Comparison of ENCODE assay signal across 10 mouse cellular contexts in the genomic region with DNA sequence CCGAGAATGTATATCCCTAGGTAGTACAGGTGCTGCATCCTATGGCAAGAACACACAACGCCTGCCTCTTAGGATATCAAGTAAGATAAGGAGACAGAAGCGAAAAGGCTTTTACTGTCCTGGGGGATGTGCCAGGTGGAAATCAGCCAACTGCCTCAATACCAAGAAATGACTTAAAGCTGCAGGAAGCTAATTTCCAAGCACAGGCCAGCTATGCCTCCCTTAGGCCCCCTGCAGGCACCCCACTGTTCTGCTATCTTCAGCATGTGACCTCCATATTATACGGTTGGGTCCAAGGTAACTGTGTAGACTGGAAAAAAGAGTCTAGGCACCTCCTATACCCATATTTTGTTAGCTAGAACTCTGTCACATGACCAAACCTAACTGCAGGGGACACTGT. TPM values are rescaled to one million over a fixed set of nuclear protein-coding genes. Genes with fewer than 3 reads are reported as not detected.
A peak's percentile ranks its signal among the peaks of the same experiment; 100 is the strongest.
DNase-seq lines count a peak whose midpoint lies in the region; TF ChIP-seq lines count a peak whose summit lies in the region.
"Had no signal": no experiment of that assay in that cellular context is flagged by ENCODE, and none has a peak within 500 bp of the region (broad histone marks: within the 10 kb centered on the region; RNA-seq: fewer than 3 reads in every experiment).

No protein-coding gene starts in this region.

- no peak for TF ChIP-seq POLR2A in liver, adult 2 months (IDR thresholded peaks at IDR 0.05; ENCODE audit: extremely low read depth, insufficient read depth, low read length)

- no peak overlapping the region for H3K4me3 ChIP-seq in liver, adult 2 months (ENCODE audit: insufficient read depth, low read depth, low read length)
- H3K4me3 ChIP-seq in ES-E14 (ENCODE audit: insufficient read depth in 1 of 2, low read depth in 1 of 2, low read length in 2 of 2, poor library complexity in 1 of 2, severe bottlenecking in 1 of 2), result no peak overlapping the region

- in situ Hi-C loops in ES-E14 (cut with MboI; ENCODE audit: low sequenced_read_pairs in 2 of 2, unreplicated experiment in 2 of 2), result no loop called here

- H3K79me2 ChIP-seq in liver, adult 2 months (ENCODE audit: control insufficient read depth, insufficient read depth, low read length), result no peaks in the 10 kb centered on the region

- H3K27me3 ChIP-seq in liver, adult 2 months (ENCODE audit: control insufficient read depth, insufficient read depth, low read length), result no peaks in the 10 kb centered on the region

- no peak overlapping the region for H3K27ac ChIP-seq in liver, adult 2 months (replicated peaks; ENCODE audit: insufficient read depth, low read depth, low read length)
- peak overlapping the region; percentile 16; the same call in 1 of the 2 replicates for H3K27ac ChIP-seq in ES-E14 (ENCODE audit: insufficient read depth, low read depth, low read length, poor library complexity, severe bottlenecking)
- H3K27ac ChIP-seq: macrophage had no signal

- peak; percentile 94 for DNase-seq in heart, adult 11 months
- DNase-seq in heart, adult 8-10 months (ENCODE audit: low spot score), result no peak
- no peak for DNase-seq in liver, adult 2 months (ENCODE audit: extremely low read depth, low read depth, low spot score)
- DNase-seq in liver, result no peak
- no peak for DNase-seq in ES-E14 (ENCODE audit: low read depth, low spot score)
- DNase-seq in lung, postnatal 10 days, result peak; percentile 70
- DNase-seq in urinary bladder, adult 18-20 months (ENCODE audit: low spot score in 2 of 2), result no peak
- DNase-seq in layer of hippocampus, adult 11-12 months (ENCODE audit: low spot score), result no peak
- DNase-seq: cerebellum, adult 9-10 months had no signal

- TF ChIP-seq CTCF in liver, adult 2 months (IDR thresholded peaks at IDR 0.05; ENCODE audit: low read depth, low read length), result peak; percentile 18; the same call in 1 of the 2 replicates

- 57% methylated on average over 4 of the region's 4 CpGs for WGBS in liver, adult 2 months

- H3K9me3 ChIP-seq in ES-E14 (ENCODE audit: control insufficient read depth, insufficient read depth, low read depth, low read length), result no peaks in the 10 kb centered on the region

- H3K36me3 ChIP-seq in liver, adult 2 months (ENCODE audit: control insufficient read depth, insufficient read depth, low read length), result peaks cover 5% of the 10 kb centered on the region
- no peaks in the 10 kb centered on the region for H3K36me3 ChIP-seq in ES-E14 (ENCODE audit: control insufficient read depth, insufficient read depth, low read length, poor library complexity, severe bottlenecking)

- H3K4me1 ChIP-seq in liver, adult 2 months (ENCODE audit: control insufficient read depth, insufficient read depth, low read length), result peaks cover 13% of the 10 kb centered on the region
- no peaks in the 10 kb centered on the region; a peak in 1 of 4 replicates for H3K4me1 ChIP-seq in ES-E14 (ENCODE audit: control insufficient read depth in 2 of 2, insufficient read depth in 2 of 2, low read length in 2 of 2, poor library complexity in 1 of 2)

- no peak overlapping the region for H3K9ac ChIP-seq in liver, adult 2 months (ENCODE audit: low read depth, low read length)
- no peak overlapping the region for H3K9ac ChIP-seq in ES-E14 (ENCODE audit: insufficient read depth, low read depth, low read length, poor library complexity, severe bottlenecking)

TF ChIP-seq in ES-E14, 5 proteins besides CTCF, POLR2A, EP300 and RAD21:
- TF ChIP-seq ZNF384 (IDR thresholded peaks at IDR 0.05; ENCODE audit: low read depth, low read length) (no peak), HCFC1 (IDR thresholded peaks at IDR 0.05; ENCODE audit: borderline replicate concordance, insufficient read depth, low read length) (no peak), ZC3H11A (IDR thresholded peaks at IDR 0.05; ENCODE audit: borderline replicate concordance, low read depth, low read length) (no peak), MAFK (IDR thresholded peaks at IDR 0.05; ENCODE audit: insufficient read depth, low read depth, low read length) (no peak), CHD2 (IDR thresholded peaks at IDR 0.05; ENCODE audit: low read depth, low read length) (no peak)
TF ChIP-seq in ES-E14: peak in this region for 0.

RNA-seq across cellular contexts. Expression of a gene that starts 44.7 kb away (rescaled TPM):
- total RNA-seq in heart, adult 8-10 months (2022), result 10 to 100 TPM; 12.2 to 18.8 (median 17.0) TPM
- 4.9 and 9.2 TPM in 2 replicates for total RNA-seq in liver, adult 2 months (2014; rRNA removed)
- polyA plus RNA-seq in liver, adult 2 months (2012; rRNA removed), result 8.4 and 12.0 TPM in 2 replicates
- total RNA-seq in ES-E14 (2012; rRNA removed), result 2.3 and 3.8 TPM in 2 replicates

Comparison
In these comparisons a context has a peak if more than half of its experiments do, and no peak if none do; other contexts are left out.
1. DNase-seq: peak in heart, adult 11 months (single experiment) and lung, postnatal 10 days (single experiment); none in heart, adult 8-10 months (single experiment), liver, adult 2 months (single experiment), liver (single experiment), ES-E14 (single experiment), urinary bladder, adult 18-20 months (0 of 2) and layer of hippocampus, adult 11-12 months (single experiment).